In the genomic region with DNA sequence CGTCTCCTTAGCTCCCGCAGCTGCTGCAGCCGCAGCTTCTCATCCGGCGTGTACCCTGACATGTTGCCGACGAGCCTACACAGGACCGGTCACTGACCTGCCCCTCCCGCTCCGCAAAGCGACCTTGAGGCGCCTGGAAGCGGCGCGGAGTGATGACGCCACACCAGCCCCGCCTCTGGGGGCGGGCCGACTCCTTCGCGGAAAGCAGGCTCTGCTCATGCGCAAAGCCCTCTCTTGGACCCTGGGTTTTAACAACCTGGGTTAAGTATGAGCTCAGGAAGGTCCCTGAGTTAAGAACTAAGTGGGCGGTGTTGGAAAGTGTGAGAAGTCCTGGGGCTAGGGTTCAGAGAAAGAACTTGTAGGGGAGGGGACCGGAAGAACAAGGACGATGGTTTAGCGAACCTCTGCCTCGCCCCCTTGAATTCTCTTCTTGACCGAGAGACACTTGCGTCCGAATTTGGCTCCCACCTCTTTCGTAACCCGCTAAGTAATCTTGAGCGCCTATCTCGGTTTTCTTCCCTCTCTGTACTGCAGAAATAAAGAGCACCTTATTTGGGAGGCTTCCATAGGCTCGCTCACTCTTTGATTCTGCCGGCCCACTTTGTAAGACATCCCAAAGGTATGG, we compare ENCODE assay signal across 8 mouse cellular contexts. TPM values are rescaled to one million over a fixed set of nuclear protein-coding genes. Genes with fewer than 3 reads are reported as not detected.
DNase-seq lines count a peak whose midpoint lies in the region; ATAC-seq lines count a peak whose summit lies in the region.

Gene Ndufb6, minus strand, starts transcription at position 146 of the 625 bp plus-strand sequence.

- ATAC-seq in erythroid progenitor cell, adult 5-6 weeks (replicated peaks; ENCODE audit: low FRiP score, poor library complexity, severe bottlenecking) = peak; percentile 99
- peak; percentile 90 for ATAC-seq in heart, embryonic 13.5 days (ENCODE audit: extremely low read depth, insufficient number of reproducible peaks, low FRiP score, low TSS enrichment)
- ATAC-seq in liver, embryonic 12.5 days = peak; percentile 97
- peak; percentile 94 for ATAC-seq in stomach, embryonic 15.5 days (ENCODE audit: insufficient read depth, low FRiP score, low read depth)

- H3K36me3 ChIP-seq in heart, embryonic 13.5 days = peaks cover 24% of the 10 kb centered on the region
- peaks cover 22% of the 10 kb centered on the region for H3K36me3 ChIP-seq in liver, embryonic 12.5 days
- no peaks in the 10 kb centered on the region for H3K36me3 ChIP-seq in stomach, embryonic 15.5 days

- H3K27me3 ChIP-seq in heart, embryonic 13.5 days (replicated peaks) = no peaks in the 10 kb centered on the region
- H3K27me3 ChIP-seq in liver, embryonic 12.5 days (replicated peaks) = no peaks in the 10 kb centered on the region
- H3K27me3 ChIP-seq in stomach, embryonic 15.5 days (replicated peaks) = no peaks in the 10 kb centered on the region

- H3K4me1 ChIP-seq in heart, embryonic 13.5 days = peaks cover 10% of the 10 kb centered on the region
- H3K4me1 ChIP-seq in liver, embryonic 12.5 days = peaks cover 13% of the 10 kb centered on the region
- H3K4me1 ChIP-seq in stomach, embryonic 15.5 days = peaks cover 9% of the 10 kb centered on the region

- peak within 1 kb of the TSS; percentile 96 for H3K9ac ChIP-seq in heart, embryonic 13.5 days
- peak within 1 kb of the TSS; percentile 84 for H3K9ac ChIP-seq in liver, embryonic 12.5 days
- peak within 1 kb of the TSS; percentile 84 for H3K9ac ChIP-seq in stomach, embryonic 15.5 days

- WGBS in heart, embryonic 13.5 days = under 1% methylated on average over 36 of the region's 36 CpGs
- WGBS in liver, embryonic 12.5 days (ENCODE audit: insufficient replicate concordance) = under 1% methylated on average over 36 of the region's 36 CpGs
- under 1% methylated on average over 36 of the region's 36 CpGs for WGBS in stomach, embryonic 15.5 days

- no peaks in the 10 kb centered on the region for H3K9me3 ChIP-seq in heart, embryonic 13.5 days
- H3K9me3 ChIP-seq in liver, embryonic 12.5 days (replicated peaks) = no peaks in the 10 kb centered on the region
- H3K9me3 ChIP-seq in stomach, embryonic 15.5 days = no peaks in the 10 kb centered on the region

- peak; percentile 95 for DNase-seq in CD4-positive helper T cell, adult 2 months (ENCODE audit: low read depth, low spot score)
- peak; percentile 77 for DNase-seq in brain, embryonic 18.5 days (ENCODE audit: low read depth, low spot score)
- DNase-seq in kidney, postnatal 10 days = peak; percentile 98
- peak; percentile 93 to 94 for DNase-seq in natural killer cell, adult 2 months (ENCODE audit: low spot score in 2 of 2)

- H3K4me3 ChIP-seq in heart, embryonic 13.5 days = peak within 1 kb of the TSS; percentile 90
- peak within 1 kb of the TSS; percentile 91 for H3K4me3 ChIP-seq in liver, embryonic 12.5 days
- H3K4me3 ChIP-seq in stomach, embryonic 15.5 days (replicated peaks) = peak within 1 kb of the TSS; percentile 87

- peak within 1 kb of the TSS; percentile 88 for H3K4me2 ChIP-seq in heart, embryonic 13.5 days
- peak within 1 kb of the TSS; percentile 90 for H3K4me2 ChIP-seq in liver, embryonic 12.5 days
- peak within 1 kb of the TSS; percentile 70 for H3K4me2 ChIP-seq in stomach, embryonic 15.5 days

- H3K27ac ChIP-seq in heart, embryonic 13.5 days (replicated peaks) = peak within 1 kb of the TSS; percentile 91
- peak within 1 kb of the TSS; percentile 80 for H3K27ac ChIP-seq in liver, embryonic 12.5 days
- H3K27ac ChIP-seq in stomach, embryonic 15.5 days = peak within 1 kb of the TSS; percentile 90

RNA-seq across cellular contexts. Expression of gene Ndufb6, which starts in this region (rescaled TPM):
- 22.7 and 43.6 TPM in 2 replicates for total RNA-seq in erythroid progenitor cell, adult 5-6 weeks (2015; ENCODE audit: low replicate concordance)
- total RNA-seq in erythroid progenitor cell, adult 5-6 weeks (2017; ENCODE audit: low replicate concordance) = 4.8 and 17.7 TPM in 2 replicates
- 469 and 539 TPM in 2 replicates for polyA plus RNA-seq in heart, embryonic 13.5 days (2015; fragmentation: Nextera tagmentation; extraction: Ambion mirVana)
- polyA plus RNA-seq in liver, embryonic 12.5 days (2016; fragmentation: Nextera tagmentation; extraction: Ambion mirVana) = 207 and 214 TPM in 2 replicates
- polyA plus RNA-seq in stomach, embryonic 15.5 days (2015; fragmentation: Nextera tagmentation; extraction: Ambion mirVana) = 324 and 340 TPM in 2 replicates

Comparison
In these comparisons a context has a peak if more than half of its experiments do, and no peak if none do; other contexts are left out.
1. Peak in every context shown above with its lines: DNase-seq, ATAC-seq, H3K4me3 ChIP-seq and H3K27ac ChIP-seq.